Mouse (Mus musculus): Measurements from ENCODE around the gene Ahcyl2.

Ahcyl2 gene

GRCm38 (mm10) chr6:29770672-29771321 is 3.0 kb downstream of the Ahcyl2 start:
- WGBS, result 76% methylated on average over 2 of the region's 2 CpGs

- WGBS, result 82% methylated on average over 3 of the region's 3 CpGs
These were observed 4.4 kb downstream of the Ahcyl2 start for GRCm38 (mm10) chr6:29772236-29772635.

- WGBS, result 86% methylated on average over 1 of the region's 1 CpGs
These were observed 6.3 kb downstream of the Ahcyl2 start for GRCm38 (mm10) chr6:29774161-29774560.

DNA sequence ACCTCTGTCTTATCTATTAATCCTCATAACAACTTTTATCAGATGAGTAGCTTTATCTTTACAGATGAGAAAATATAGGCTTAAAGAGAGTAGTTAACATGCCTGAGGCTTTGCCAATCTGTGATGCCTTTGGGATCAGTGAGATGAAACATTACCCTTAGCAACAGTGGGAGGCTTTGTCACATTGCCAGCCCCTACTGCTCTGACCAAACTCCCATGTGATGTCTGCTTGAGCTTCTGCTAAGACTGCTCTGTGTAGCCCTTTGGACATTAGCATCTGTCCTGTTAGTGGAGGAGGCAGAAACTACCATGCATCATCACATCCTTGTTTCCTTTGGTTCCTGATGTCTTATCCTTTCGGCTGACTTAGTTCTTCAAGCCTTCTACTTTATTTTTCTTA is 7.8 kb downstream of the Ahcyl2 start:
- WGBS, result 60% methylated on average over 1 of the region's 1 CpGs

DNA sequence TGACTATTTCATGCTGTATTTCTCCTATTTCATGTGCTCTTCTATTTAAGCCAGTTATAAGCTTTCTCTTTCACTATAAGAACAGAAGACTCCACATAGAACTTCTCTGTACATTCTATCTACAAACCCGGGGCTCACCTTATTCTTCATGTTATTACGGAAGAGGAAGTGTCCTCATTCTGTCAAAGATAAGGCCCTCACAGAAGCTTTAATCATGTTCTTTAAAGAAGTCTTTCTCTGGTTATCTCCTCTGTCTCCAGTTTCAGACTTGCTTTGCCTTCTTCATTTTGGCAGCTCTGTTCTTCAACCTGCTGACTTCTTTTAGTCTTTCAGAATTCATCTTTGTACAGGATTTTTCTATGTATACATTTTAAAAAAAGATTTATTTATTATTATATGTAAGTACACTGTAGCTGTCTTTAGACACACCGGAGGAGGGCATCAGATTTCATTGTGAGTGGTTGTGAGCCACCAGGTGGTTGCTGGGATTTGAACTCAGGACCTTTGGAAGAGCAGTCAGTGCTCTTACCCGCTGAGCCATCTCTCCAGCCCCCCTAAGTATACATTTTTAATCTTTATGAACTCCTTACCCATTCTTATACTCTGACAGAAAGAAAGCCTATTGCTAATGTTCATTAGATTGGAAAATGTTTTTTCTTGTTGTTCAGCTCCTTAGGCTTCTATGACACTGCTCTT is 8.9 kb downstream of the Ahcyl2 start:
- 86% methylated on average over 4 of the region's 4 CpGs for WGBS

GRCm38 (mm10) chr6:29777238-29777555 is 9.4 kb downstream of the Ahcyl2 start:
- 81% methylated on average over 3 of the region's 3 CpGs for WGBS

DNA sequence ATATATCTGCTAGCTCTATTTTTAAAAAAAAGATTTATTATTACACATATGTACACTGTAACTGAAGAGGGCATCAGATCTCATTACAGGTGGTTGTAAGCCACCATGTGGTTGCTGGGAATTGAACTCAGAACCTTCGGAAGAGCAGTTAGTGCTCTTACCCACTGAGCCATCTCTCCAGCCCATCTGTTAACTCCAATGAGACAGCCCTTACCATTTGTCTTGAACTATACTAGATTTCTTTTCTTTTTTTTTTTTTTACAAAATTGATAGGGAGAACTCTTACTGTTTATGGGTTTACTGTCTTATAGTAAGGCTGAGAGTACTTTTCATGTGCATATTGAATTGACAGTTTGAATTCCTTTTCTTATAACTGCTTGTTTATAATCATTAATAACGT is 12.8 kb downstream of the Ahcyl2 start:
- WGBS, result 86% methylated on average over 2 of the region's 2 CpGs

GRCm38 (mm10) chr6:29782239-29782638 is 14.4 kb downstream of the Ahcyl2 start:
- 64% methylated on average over 1 of the region's 1 CpGs for WGBS

- WGBS, result 81% methylated on average over 6 of the region's 6 CpGs
These were observed 16.1 kb downstream of the Ahcyl2 start for GRCm38 (mm10) chr6:29783960-29784359.

DNA sequence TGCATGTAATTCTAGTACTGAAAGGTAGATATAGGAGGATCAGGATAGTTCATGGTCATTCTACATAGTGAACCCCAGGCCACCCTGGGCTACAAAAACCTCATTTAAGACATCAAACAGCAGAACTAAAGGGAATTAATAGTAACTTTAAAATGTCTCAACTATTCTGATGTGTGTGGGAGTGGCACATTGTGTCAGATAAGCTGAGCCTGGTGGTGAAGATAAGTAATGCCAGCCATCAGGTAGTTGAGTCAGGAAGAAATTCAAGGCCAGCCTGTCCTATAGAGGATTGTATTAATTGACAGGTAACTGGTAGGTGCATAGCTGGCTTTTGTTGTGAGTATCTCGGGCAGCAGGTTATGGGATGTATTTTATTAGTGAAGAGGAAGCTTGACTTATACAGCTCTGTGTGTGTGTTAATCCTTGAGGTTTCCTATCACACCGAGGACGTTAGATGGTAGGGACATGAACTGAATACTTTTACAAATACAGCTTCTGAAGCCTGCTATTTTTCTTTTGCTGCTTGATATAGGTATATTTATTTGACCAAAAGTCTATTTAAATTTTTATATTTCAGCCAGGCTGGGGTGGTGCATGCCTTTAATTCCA is 16.7 kb downstream of the Ahcyl2 start:
- WGBS, result 95% methylated on average over 3 of the region's 3 CpGs

DNA sequence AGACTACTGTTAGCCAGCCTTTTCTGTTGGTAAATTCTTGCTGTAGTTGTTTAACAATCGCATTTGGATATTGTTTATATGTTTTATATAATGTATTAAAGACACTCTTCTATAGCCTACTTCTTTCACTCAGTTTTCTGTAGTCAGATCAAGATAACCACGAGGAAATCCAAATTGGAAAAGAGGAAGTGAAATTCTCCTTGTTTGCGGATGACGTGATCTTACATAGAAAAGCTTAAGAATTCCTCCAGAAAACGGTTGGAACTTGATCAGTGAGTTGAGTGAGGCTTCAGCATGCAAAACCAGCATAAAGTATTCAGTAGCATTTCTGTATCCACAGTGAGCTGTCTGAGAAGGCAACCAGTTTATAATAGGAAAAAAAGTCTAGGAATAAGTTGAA is 17.9 kb downstream of the Ahcyl2 start:
- WGBS, result 67% methylated on average over 5 of the region's 5 CpGs

DNA sequence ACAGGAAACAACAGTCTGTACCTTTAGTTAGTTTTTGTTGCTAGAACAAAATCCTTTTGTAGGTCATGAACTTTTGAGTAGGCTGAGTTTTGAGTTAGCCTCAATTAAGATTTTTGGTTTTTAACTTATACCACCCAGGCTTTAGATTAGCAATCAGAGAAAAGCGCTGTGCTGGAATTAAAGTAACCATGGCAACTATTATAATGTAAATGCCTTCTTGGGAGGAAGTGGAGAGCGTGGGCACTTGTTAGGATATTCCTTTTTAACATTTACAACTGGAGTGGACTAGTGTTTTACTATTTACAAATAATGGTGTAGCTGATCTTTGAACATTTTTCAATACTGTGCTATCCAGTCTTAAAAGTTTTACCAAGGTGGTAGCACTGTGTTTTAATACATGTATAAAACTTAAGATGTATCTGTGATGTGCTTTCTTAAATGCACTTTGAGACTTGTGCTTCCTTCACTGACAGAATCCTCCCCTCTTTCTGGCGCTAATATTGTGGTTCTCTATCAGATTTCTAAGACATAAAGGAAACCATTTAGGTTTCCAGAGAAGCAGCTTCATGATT is 21.1 kb downstream of the Ahcyl2 start:
- WGBS, result 38% methylated on average over 3 of the region's 3 CpGs

- 96% methylated on average over 3 of the region's 3 CpGs for WGBS
These were observed 22.3 kb downstream of the Ahcyl2 start for GRCm38 (mm10) chr6:29790014-29790698.

DNA sequence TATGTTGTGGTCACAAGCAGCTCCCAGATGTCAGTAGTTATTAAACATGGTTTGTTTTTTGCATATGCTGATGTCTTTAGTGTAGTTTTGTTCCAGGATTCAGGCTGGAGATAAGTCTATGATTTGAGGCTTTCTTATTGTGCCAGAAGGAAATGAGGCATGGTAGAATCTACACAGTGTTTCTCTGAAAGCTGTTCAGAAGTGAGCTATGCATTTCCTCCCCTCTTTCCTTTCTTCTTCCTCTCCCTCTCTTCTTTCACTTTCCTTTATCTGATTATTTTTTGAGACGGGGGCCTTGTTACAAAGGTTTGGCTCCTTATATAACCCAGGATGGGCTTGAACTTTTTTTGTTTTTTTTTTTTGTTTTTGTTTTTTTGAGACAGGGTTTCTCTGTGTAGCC is 25.7 kb downstream of the Ahcyl2 start:
- WGBS, result 74% methylated on average over 1 of the region's 1 CpGs

DNA sequence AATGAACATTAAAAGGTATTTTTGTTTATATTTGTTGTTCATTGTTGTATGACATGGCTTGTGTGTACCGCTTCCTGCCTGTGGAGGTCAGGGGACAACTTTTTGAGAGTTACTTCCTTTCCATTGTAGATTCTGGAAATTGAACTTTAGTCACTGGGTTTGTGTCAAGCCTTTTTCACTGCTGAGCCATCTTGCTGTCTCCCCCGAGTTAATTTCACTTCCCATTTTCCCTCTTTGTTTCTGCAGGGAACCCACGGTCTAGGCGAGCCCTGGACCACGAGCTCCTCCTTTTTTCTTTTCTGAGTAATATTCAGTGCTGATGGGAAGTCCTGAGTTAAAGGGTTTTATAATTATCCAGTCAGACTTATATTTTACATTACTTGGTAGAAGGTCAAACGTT is 26.8 kb downstream of the Ahcyl2 start:
- 75% methylated on average over 6 of the region's 6 CpGs for WGBS

DNA sequence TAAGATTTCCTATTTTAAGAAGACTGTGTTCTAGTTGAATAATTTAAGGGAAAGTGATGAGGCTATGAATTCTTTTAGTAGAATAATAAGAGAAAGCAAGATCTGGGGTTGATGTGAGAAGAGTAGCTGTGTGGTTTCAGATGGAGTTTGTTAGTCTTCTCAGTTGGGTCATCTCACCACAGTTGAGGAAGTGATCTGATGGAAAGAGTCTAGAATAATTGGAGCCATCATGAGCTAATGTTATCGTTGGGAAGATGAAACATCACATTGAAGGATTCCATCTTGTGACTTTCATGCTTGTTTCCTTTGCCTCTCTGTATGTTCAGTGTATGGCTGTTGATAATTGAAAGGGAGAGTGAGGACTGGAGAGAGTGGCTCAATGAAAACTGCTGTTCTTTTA is 35.2 kb downstream of the Ahcyl2 start:
- WGBS, result 80% methylated on average over 1 of the region's 1 CpGs

DNA sequence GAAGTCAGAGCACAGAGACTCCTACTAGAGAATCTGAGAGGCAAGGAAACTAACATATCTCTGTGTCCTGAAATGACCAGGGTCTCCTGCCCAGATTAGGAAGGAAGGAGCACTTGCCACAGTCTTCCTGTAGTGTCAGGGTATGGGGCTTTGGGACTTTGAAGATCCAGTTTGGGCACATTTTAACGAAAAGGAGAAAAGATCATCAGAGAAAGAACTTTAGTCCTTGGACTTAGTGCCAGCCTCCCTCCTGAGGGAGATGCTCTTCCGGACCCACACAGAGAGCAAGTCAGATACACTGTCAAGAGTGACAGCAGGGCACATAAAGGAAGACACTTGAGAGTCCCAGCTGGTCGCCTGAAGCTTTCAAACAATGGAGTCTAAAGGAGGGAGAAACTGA is 36.2 kb downstream of the Ahcyl2 start:
- WGBS, result 79% methylated on average over 3 of the region's 3 CpGs

DNA sequence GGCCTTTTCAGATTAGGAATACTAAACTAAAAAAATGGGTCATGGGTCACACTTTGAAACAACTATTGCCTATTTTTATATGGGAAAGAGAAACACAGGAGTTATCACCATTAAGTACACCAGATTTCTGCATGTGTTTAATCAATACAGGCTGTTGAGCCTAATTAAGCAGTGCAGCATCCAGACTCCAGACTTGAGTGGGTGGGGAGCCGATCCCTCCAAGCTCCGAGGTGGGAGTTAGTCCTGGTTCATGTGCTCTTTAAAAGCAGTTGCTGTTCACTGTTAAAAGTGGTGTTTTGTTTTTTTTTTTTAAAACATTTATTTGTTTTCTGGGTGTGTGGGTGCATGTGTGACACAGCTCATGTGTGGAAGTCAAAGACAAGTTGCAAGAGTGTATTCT is 37.6 kb downstream of the Ahcyl2 start:
- 46% methylated on average over 2 of the region's 2 CpGs for WGBS

GRCm38 (mm10) chr6:29812076-29812475 is 44.3 kb downstream of the Ahcyl2 start:
- 95% methylated on average over 2 of the region's 2 CpGs for WGBS

DNA sequence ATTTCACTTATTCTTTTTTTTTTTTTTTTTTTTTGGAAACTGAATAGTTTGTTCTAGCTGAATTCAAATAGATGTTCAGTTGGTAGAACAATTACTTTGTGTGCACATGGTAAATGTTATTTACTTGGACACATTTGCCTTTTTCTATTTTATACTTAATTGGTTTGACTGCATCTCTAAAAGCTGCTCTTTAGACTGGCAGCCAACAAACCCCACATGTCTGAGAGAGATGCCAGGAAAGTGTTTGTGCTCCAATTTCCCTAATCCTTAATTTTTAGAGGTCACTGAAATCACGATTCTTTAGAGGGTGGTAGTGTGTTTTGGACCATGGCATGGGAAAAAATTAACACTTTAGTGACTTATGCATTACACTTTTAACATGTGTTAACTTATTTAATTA is 44.8 kb downstream of the Ahcyl2 start:
- WGBS, result 37% methylated on average over 1 of the region's 1 CpGs

DNA sequence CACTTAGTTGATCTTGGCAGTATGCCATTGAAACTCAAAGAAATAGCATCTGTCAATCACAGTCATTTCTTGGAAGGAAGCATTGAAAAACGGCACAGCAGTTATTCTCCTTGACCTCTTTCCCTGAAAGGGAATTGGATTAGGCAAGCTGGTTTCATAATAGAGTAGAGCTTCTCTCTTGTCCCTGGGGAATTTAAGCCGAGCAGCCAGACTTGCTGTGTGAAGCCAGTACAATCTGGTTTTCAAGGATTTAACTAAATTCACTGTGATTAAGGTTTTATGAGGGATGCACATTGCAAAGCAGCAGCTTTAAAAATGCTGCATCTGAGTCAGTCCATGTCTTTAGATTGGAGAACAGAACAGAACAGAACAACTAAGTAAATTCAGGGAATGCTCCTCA is 46.8 kb downstream of the Ahcyl2 start:
- WGBS, result 6% methylated on average over 2 of the region's 2 CpGs

GRCm38 (mm10) chr6:29815060-29815459 is 47.2 kb downstream of the Ahcyl2 start:
- WGBS, result 73% methylated on average over 3 of the region's 3 CpGs

Data from cerebral cortex, adult 2 months (tissue).